Mouse (Mus musculus): ENCODE data around the gene Tmem82. TPM values are rescaled to one million over a fixed set of nuclear protein-coding genes. Genes with fewer than 3 reads are reported as not detected.
A peak's percentile ranks its signal among the peaks of the same experiment; 100 is the strongest.

Tmem82 gene
- total RNA-seq, 2 experiments from 2014 or later, result 0.35 to 1.6 TPM

GRCm38 (mm10) chr4:141617299-141617698, 1.1 kb downstream of the Tmem82 start:
- DNase-seq (ENCODE audit: low spot score in 2 of 2), result peak; percentile 43 to 48

GRCm38 (mm10) chr4:141616811-141617210, 1.6 kb downstream of the Tmem82 start:
- DNase-seq (ENCODE audit: low spot score in 2 of 2), result no peak

- DNase-seq (ENCODE audit: low spot score in 2 of 2), result no peak
These were observed 3.5 kb downstream of the Tmem82 start for GRCm38 (mm10) chr4:141614946-141615345.

GRCm38 (mm10) chr4:141609538-141609937, 8.9 kb downstream of the Tmem82 start:
- no peak for DNase-seq (ENCODE audit: low spot score in 2 of 2)

GRCm38 (mm10) chr4:141605861-141606260, 12.6 kb downstream of the Tmem82 start, which contains the start of gene Fblim1:
TSS of gene Fblim1 (minus strand) at chr4:141606096.
- no peak for DNase-seq (ENCODE audit: low spot score in 2 of 2)

- no peak for DNase-seq (ENCODE audit: low spot score in 2 of 2)
These were observed 13.0 kb downstream of the Tmem82 start for GRCm38 (mm10) chr4:141605421-141605820.

GRCm38 (mm10) chr4:141604493-141604892, 13.9 kb downstream of the Tmem82 start:
- no peak for DNase-seq (ENCODE audit: low spot score in 2 of 2)

- no peak for DNase-seq (ENCODE audit: low spot score in 2 of 2)
These were observed 14.5 kb downstream of the Tmem82 start for GRCm38 (mm10) chr4:141603921-141604320.

GRCm38 (mm10) chr4:141602523-141603223, 15.8 kb downstream of the Tmem82 start:
- DNase-seq (ENCODE audit: low spot score in 2 of 2), result no peak

- no peak for DNase-seq (ENCODE audit: low spot score in 2 of 2)
These were observed 17.1 kb downstream of the Tmem82 start for GRCm38 (mm10) chr4:141601148-141601862.

GRCm38 (mm10) chr4:141600364-141600763, 18.1 kb downstream of the Tmem82 start:
- DNase-seq (ENCODE audit: low spot score in 2 of 2), result no peak

- DNase-seq (ENCODE audit: low spot score in 2 of 2), result no peak
These were observed 18.9 kb downstream of the Tmem82 start for GRCm38 (mm10) chr4:141599251-141600141.

- DNase-seq (ENCODE audit: low spot score in 2 of 2), result no peak
These were observed 19.6 kb downstream of the Tmem82 start for GRCm38 (mm10) chr4:141598894-141599250.

- DNase-seq (ENCODE audit: low spot score in 2 of 2), result no peak
These were observed 20.1 kb downstream of the Tmem82 start for GRCm38 (mm10) chr4:141598199-141598893.

GRCm38 (mm10) chr4:141596700-141597328, 21.6 kb downstream of the Tmem82 start:
- no peak for DNase-seq (ENCODE audit: low spot score in 2 of 2)

- no peak for DNase-seq (ENCODE audit: low spot score in 2 of 2)
These were observed 22.7 kb downstream of the Tmem82 start for GRCm38 (mm10) chr4:141595605-141596268.

- no peak for DNase-seq (ENCODE audit: low spot score in 2 of 2)
These were observed 23.3 kb downstream of the Tmem82 start for GRCm38 (mm10) chr4:141595138-141595537.

- DNase-seq (ENCODE audit: low spot score in 2 of 2), result no peak
These were observed 26.9 kb downstream of the Tmem82 start for GRCm38 (mm10) chr4:141591547-141591946.

GRCm38 (mm10) chr4:141583919-141584318, 34.5 kb downstream of the Tmem82 start:
- no peak for DNase-seq (ENCODE audit: low spot score in 2 of 2)

- no peak for DNase-seq (ENCODE audit: low spot score in 2 of 2)
These were observed 37.4 kb downstream of the Tmem82 start for GRCm38 (mm10) chr4:141581051-141581450.

All from layer of hippocampus, postnatal 14 days (tissue).